ENCODE assay signal across 8 mouse cellular contexts in the genomic region with DNA sequence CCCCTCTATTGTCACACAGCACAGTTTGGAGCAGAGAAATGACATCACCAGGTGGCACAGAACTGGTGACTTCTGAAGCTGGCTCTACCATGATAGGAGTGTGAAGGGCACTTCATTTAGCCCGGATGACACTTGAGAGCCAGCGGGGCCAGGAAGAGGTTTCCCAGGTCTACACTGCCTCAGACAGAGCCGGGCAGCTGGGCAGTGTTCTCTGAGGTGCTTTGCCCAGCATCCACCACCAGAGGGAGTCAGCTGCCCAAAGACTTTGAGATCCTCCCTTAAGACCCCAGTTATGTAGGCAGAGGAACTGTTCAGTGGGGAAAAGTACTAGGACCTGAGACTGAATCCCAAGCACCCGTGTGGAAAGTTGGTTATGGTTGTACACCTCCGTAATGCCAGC. TPM values are rescaled to one million over a fixed set of nuclear protein-coding genes. Genes with fewer than 3 reads are reported as not detected.
DNase-seq lines count a peak whose midpoint lies in the region; ATAC-seq and TF ChIP-seq lines count a peak whose summit lies in the region.

No protein-coding gene starts in this region.

- H3K36me3 ChIP-seq in thymus, adult 2 months (ENCODE audit: control insufficient read depth, insufficient read depth, low read length) = no peaks in the 10 kb centered on the region
- H3K36me3 ChIP-seq in liver, embryonic 11.5 days (ENCODE audit: control insufficient read depth, insufficient read depth, low read length) = peaks cover 3% of the 10 kb centered on the region; the same call in 1 of the 2 replicates
- H3K36me3 ChIP-seq in neural tube, embryonic 11.5 days (ENCODE audit: control insufficient read depth, insufficient read depth, low read length) = no peaks in the 10 kb centered on the region

- no peaks in the 10 kb centered on the region for H3K4me1 ChIP-seq in thymus, adult 2 months (replicated peaks; ENCODE audit: control insufficient read depth, insufficient read depth, low read length)
- H3K4me1 ChIP-seq in liver, embryonic 11.5 days (replicated peaks; ENCODE audit: control insufficient read depth, insufficient read depth, low read length) = no peaks in the 10 kb centered on the region
- H3K4me1 ChIP-seq in neural tube, embryonic 11.5 days (ENCODE audit: control insufficient read depth, insufficient read depth, low read length) = no peaks in the 10 kb centered on the region

- H3K27me3 ChIP-seq in thymus, adult 2 months (ENCODE audit: control insufficient read depth, insufficient read depth, low read length) = no peaks in the 10 kb centered on the region
- no peaks in the 10 kb centered on the region for H3K27me3 ChIP-seq in liver, embryonic 11.5 days (replicated peaks; ENCODE audit: control insufficient read depth, insufficient read depth, low read length)
- no peaks in the 10 kb centered on the region for H3K27me3 ChIP-seq in neural tube, embryonic 11.5 days (ENCODE audit: control insufficient read depth, insufficient read depth, low read length)

- peak; percentile 37 for DNase-seq in thymus, adult 2 months
- DNase-seq in thymus, adult 18-20 months = no peak
- DNase-seq in cerebellum, adult 9-10 months = peak; percentile 71
- DNase-seq in frontal cortex, postnatal 10 days (ENCODE audit: low spot score in 2 of 2) = peak; percentile 50 to 73
- peak; percentile 78 for DNase-seq in kidney, postnatal 10 days
- DNase-seq in liver, embryonic 11.5 days (ENCODE audit: low spot score) = peak; percentile 37
- DNase-seq in neural tube, embryonic 11.5 days (ENCODE audit: low spot score) = peak; percentile 83
- DNase-seq in thymus, postnatal 36 days = peak; percentile 33 to 39

- H3K9me3 ChIP-seq in liver, embryonic 11.5 days (ENCODE audit: control insufficient read depth, low read length) = no peaks in the 10 kb centered on the region
- no peaks in the 10 kb centered on the region for H3K9me3 ChIP-seq in neural tube, embryonic 11.5 days (ENCODE audit: control insufficient read depth, low read length)

- ATAC-seq in liver, embryonic 11.5 days (replicated peaks; ENCODE audit: low FRiP score) = no peak
- peak; percentile 26 for ATAC-seq in neural tube, embryonic 11.5 days (ENCODE audit: insufficient read depth, low FRiP score, low TSS enrichment)

- peak; percentile 69; the same call in 1 of the 2 replicates for TF ChIP-seq CTCF in thymus, adult 2 months (IDR thresholded peaks at IDR 0.05; ENCODE audit: borderline replicate concordance, control insufficient read depth, extremely low read depth, insufficient read depth, low read length, poor library complexity)

- H3K27ac ChIP-seq in thymus, adult 2 months (ENCODE audit: control insufficient read depth, insufficient read depth, low read length) = no peak overlapping the region
- no peak overlapping the region for H3K27ac ChIP-seq in liver, embryonic 11.5 days (ENCODE audit: low read depth, low read length)
- H3K27ac ChIP-seq in neural tube, embryonic 11.5 days (ENCODE audit: low read depth, low read length) = no peak overlapping the region

- no peak overlapping the region for H3K4me2 ChIP-seq in liver, embryonic 11.5 days
- H3K4me2 ChIP-seq in neural tube, embryonic 11.5 days (ENCODE audit: low read depth) = no peak overlapping the region

- WGBS in thymus, adult 2 months = 11% methylated on average over 5 of the region's 5 CpGs
- 17% methylated on average over 5 of the region's 5 CpGs for WGBS in liver, embryonic 11.5 days
- 13% methylated on average over 5 of the region's 5 CpGs for WGBS in neural tube, embryonic 11.5 days

- no peak overlapping the region for H3K4me3 ChIP-seq in thymus, adult 2 months (ENCODE audit: control insufficient read depth, insufficient read depth, low read length)
- no peak overlapping the region for H3K4me3 ChIP-seq in liver, embryonic 11.5 days (ENCODE audit: low read depth, low read length)
- H3K4me3 ChIP-seq in neural tube, embryonic 11.5 days (ENCODE audit: low read depth, low read length) = no peak overlapping the region

- TF ChIP-seq POLR2A in thymus, adult 2 months (IDR thresholded peaks at IDR 0.05; ENCODE audit: control insufficient read depth, extremely low read depth, insufficient read depth, low read length, poor library complexity) = no peak

- no peak overlapping the region for H3K9ac ChIP-seq in liver, embryonic 11.5 days (ENCODE audit: low read depth, low read length)
- no peak overlapping the region for H3K9ac ChIP-seq in neural tube, embryonic 11.5 days (ENCODE audit: low read length)

RNA-seq across cellular contexts. Expression of a gene that starts 27.1 kb away (rescaled TPM):
- 0.20 and 0.54 TPM in 2 replicates for polyA plus RNA-seq in thymus, adult 2 months (2012; rRNA removed)
- polyA plus RNA-seq in liver, embryonic 11.5 days (2014; fragmentation: Nextera tagmentation; extraction: Ambion mirVana) = 20.2 and 23.0 TPM in 2 replicates
- 5.0 and 5.7 TPM in 2 replicates for polyA plus RNA-seq in neural tube, embryonic 11.5 days (2014; fragmentation: Nextera tagmentation; extraction: Ambion mirVana)

RNA-seq across cellular contexts. Expression of a gene that starts 30.6 kb away (rescaled TPM):
- polyA plus RNA-seq in thymus, adult 2 months (2012; rRNA removed) = 1.7 and 1.9 TPM in 2 replicates
- 1.1 and 1.2 TPM in 2 replicates for polyA plus RNA-seq in liver, embryonic 11.5 days (2014; fragmentation: Nextera tagmentation; extraction: Ambion mirVana)
- 6.7 and 7.0 TPM in 2 replicates for polyA plus RNA-seq in neural tube, embryonic 11.5 days (2014; fragmentation: Nextera tagmentation; extraction: Ambion mirVana)

RNA-seq across cellular contexts. Expression of a gene that starts 46.0 kb away (rescaled TPM):
- polyA plus RNA-seq in thymus, adult 2 months (2012; rRNA removed) = 54.4 and 65.6 TPM in 2 replicates
- 52.7 and 56.3 TPM in 2 replicates for polyA plus RNA-seq in liver, embryonic 11.5 days (2014; fragmentation: Nextera tagmentation; extraction: Ambion mirVana)
- polyA plus RNA-seq in neural tube, embryonic 11.5 days (2014; fragmentation: Nextera tagmentation; extraction: Ambion mirVana) = 59.3 and 64.2 TPM in 2 replicates

RNA-seq across cellular contexts. Expression of a gene that starts 51.6 kb away (rescaled TPM):
- 0.04 TPM in 1 of 2 replicates, not detected in the other for polyA plus RNA-seq in thymus, adult 2 months (2012; rRNA removed)
- polyA plus RNA-seq in liver, embryonic 11.5 days (2014; fragmentation: Nextera tagmentation; extraction: Ambion mirVana) = 0.19 TPM in 1 of 2 replicates, not detected in the other
- 0.22 and 0.32 TPM in 2 replicates for polyA plus RNA-seq in neural tube, embryonic 11.5 days (2014; fragmentation: Nextera tagmentation; extraction: Ambion mirVana)

Comparison
In these comparisons a context has a peak if more than half of its experiments do, and no peak if none do; other contexts are left out.
1. DNase-seq: peak in thymus, adult 2 months (single experiment), cerebellum, adult 9-10 months (single experiment), frontal cortex, postnatal 10 days (2 of 2), kidney, postnatal 10 days (single experiment), liver, embryonic 11.5 days (single experiment), neural tube, embryonic 11.5 days (single experiment) and thymus, postnatal 36 days (2 of 2); none in thymus, adult 18-20 months (0 of 2).